9 mouse cellular contexts compared by ENCODE assay signal in genomic region chr4:119786307-119786706, GRCm38 (mm10). TPM values are rescaled to one million over a fixed set of nuclear protein-coding genes. Genes with fewer than 3 reads are reported as not detected.
DNase-seq lines count a peak whose midpoint lies in the region; ATAC-seq lines count a peak whose summit lies in the region.
"Had no signal": no experiment of that assay in that cellular context is flagged by ENCODE, and none has a peak within 500 bp of the region (broad histone marks: within the 10 kb centered on the region; RNA-seq: fewer than 3 reads in every experiment).

No protein-coding gene starts in this region.

- peak; percentile 19 for DNase-seq in right cerebral cortex, adult 18-20 months
- no peak for DNase-seq in right cerebral cortex, postnatal 10 days (ENCODE audit: low spot score in 2 of 2)
- DNase-seq in adrenal gland, adult 8-10 months, result peak; percentile 72
- peak; percentile 16 for DNase-seq in telencephalon, adult 2 months (ENCODE audit: low read depth, low spot score)
- DNase-seq in right cerebral cortex, postnatal 4 days, result no peak
- DNase-seq in spleen, adult 18-20 months, result no peak
- DNase-seq: kidney, adult 18-20 months; lung, adult 2 months had no signal

- ATAC-seq in CD4-positive, CD25-positive, alpha-beta regulatory T cell, adult 4 months, result peak; percentile 13

RNA-seq across cellular contexts. Expression of gene Hivep3, which starts 52.7 kb away (rescaled TPM):
- 10 to 100 TPM; 19.6 to 23.1 TPM for polyA plus RNA-seq in CD4-positive, CD25-positive, alpha-beta regulatory T cell, adult 4 months (2017; shearing (Covaris generic))
- 10 to 100 TPM in 3 of 4 experiments, 1 to 10 TPM in 1; 8.1 to 28.5 (median 18.5) TPM for total RNA-seq in adrenal gland, adult 8-10 months (2022)

Comparison
In these comparisons a context has a peak if more than half of its experiments do, and no peak if none do; other contexts are left out.
1. DNase-seq: peak in right cerebral cortex, adult 18-20 months (single experiment), adrenal gland, adult 8-10 months (single experiment) and telencephalon, adult 2 months (single experiment); none in right cerebral cortex, postnatal 10 days (0 of 2), right cerebral cortex, postnatal 4 days (single experiment) and spleen, adult 18-20 months (0 of 2).